Mouse (Mus musculus) stomach, embryonic 15.5 days (tissue): ENCODE results near the gene Orai3. TPM values are rescaled to one million over a fixed set of nuclear protein-coding genes. Genes with fewer than 3 reads are reported as not detected.

Source experiments
- ATAC-seq: fragments of 200-750 bp; cut with Nextera tagmentation; 2 replicates; pipeline ENCODE4 v1.8.0; 2017; ENCODE audit warnings: low read depth, moderate number of reproducible peaks, moderate TSS enrichment; ENCODE audit not compliant: insufficient read depth, low FRiP score
- H3K27ac ChIP-seq: fragments of 300-500 bp; sonication (generic); 2 replicates; pipeline ENCODE4 v1.5.1; 2015; ENCODE audit warnings: mild to moderate bottlenecking, inconsistent platforms
- H3K27me3 ChIP-seq: fragments of 300-500 bp; sonication (generic); replicated peaks from 2 replicates; pipeline ENCODE4 v1.6.1; 2015; ENCODE audit warnings: inconsistent platforms
- H3K36me3 ChIP-seq: fragments of 300-500 bp; sonication (generic); 2 replicates; pipeline ENCODE4 v1.6.1; 2015; ENCODE audit warnings: inconsistent platforms
- H3K4me1 ChIP-seq: fragments of 300-500 bp; sonication (generic); 2 replicates; pipeline ENCODE4 v1.6.1; 2015; ENCODE audit warnings: inconsistent platforms
- H3K4me2 ChIP-seq: fragments of 300-500 bp; sonication (generic); 2 replicates; pipeline ENCODE4 v1.6.1; 2015; ENCODE audit warnings: mild to moderate bottlenecking, inconsistent platforms
- H3K4me3 ChIP-seq: fragments of 300-500 bp; sonication (generic); replicated peaks from 2 replicates; pipeline ENCODE4 v1.5.1; 2015; ENCODE audit warnings: inconsistent platforms
- H3K9ac ChIP-seq: fragments of 300-500 bp; sonication (generic); 2 replicates; pipeline ENCODE4 v1.6.1; 2015; ENCODE audit warnings: inconsistent platforms
- H3K9me3 ChIP-seq: fragments of 300-500 bp; sonication (generic); 2 replicates; pipeline ENCODE4 v1.6.1; 2016; ENCODE audit warnings: inconsistent platforms
- WGBS: fragments of 180-500 bp; shearing (Covaris S2); methylation state at CpG from one replicate; pipeline ENCODE4 v1.1.7; 2015; 5-methylcytosine and 5-hydroxymethylcytosine counted together
- polyA plus RNA-seq: library from polyadenylated mRNA; unstranded; fragments of >200 nt; fragmentation: Nextera tagmentation; extraction: Ambion mirVana; gene quantifications from 2 replicates; pipeline ENCODE4 v1.2.1, GENCODE M21; 2015

The Orai3 gene
- polyA plus RNA-seq, 1 experiment from 2014 or later, result 29.2 TPM

GRCm38 (mm10) chr7:127802313-127802712, 32.7 kb downstream of the Orai3 start:
- peaks cover 16% of the 10 kb centered on the region; the same call in 1 of the 2 replicates for H3K4me1 ChIP-seq
- no peak overlapping the region for H3K4me3 ChIP-seq
- no peak overlapping the region for H3K9ac ChIP-seq
- 91% methylated on average over 17 of the region's 17 CpGs for WGBS
- no peak overlapping the region for H3K27ac ChIP-seq
- no peak for ATAC-seq
- H3K9me3 ChIP-seq, result no peaks in the 10 kb centered on the region
- peaks cover 21% of the 10 kb centered on the region for H3K36me3 ChIP-seq
- no peak overlapping the region for H3K4me2 ChIP-seq
- no peaks in the 10 kb centered on the region for H3K27me3 ChIP-seq

DNA sequence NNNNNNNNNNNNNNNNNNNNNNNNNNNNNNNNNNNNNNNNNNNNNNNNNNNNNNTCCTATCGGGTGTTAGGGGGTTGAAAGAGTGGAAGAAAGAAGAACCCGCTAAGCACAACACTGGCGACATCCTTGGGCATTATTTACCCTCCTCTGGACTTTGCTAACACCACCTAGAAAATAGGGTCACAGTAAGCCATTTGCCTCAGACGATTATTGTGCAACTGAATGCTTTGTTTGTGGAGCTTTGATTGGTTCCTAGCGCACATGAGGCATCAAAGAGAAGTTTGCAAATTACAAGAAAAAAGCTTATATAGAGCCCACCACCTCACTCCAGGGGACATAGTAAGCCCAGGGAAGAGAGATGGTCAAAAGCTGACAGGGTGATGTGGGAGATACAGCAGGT, 39.2 kb downstream of the Orai3 start:
- no peak overlapping the region for H3K4me2 ChIP-seq
- no peaks in the 10 kb centered on the region for H3K36me3 ChIP-seq
- H3K4me1 ChIP-seq, result no peaks in the 10 kb centered on the region
- ATAC-seq, result no peak
- no peak overlapping the region for H3K9ac ChIP-seq
- no peak overlapping the region for H3K4me3 ChIP-seq
- no peaks in the 10 kb centered on the region for H3K9me3 ChIP-seq
- no peaks in the 10 kb centered on the region for H3K27me3 ChIP-seq
- WGBS, result 62% methylated on average over 5 of the region's 5 CpGs
- no peak overlapping the region for H3K27ac ChIP-seq

DNA sequence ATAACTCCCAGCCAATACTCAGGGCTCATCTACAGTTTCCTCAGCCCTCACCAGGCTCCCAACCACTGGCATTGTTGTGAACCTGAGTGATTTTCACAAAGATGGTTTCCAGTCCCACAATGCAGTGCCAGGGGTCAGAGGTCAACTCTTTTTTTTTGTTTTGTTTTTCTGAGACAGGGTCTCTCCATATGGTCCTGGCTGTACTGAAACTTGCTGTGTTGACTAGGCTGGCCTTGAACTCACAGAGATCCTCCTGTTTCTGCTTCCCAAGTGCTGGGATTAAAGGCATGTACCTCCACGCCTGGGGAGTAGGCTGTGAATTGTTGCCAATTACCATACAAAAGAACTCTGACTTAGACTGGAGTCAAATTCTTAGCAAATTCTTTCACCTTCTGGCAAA, 40.2 kb downstream of the Orai3 start:
- H3K4me3 ChIP-seq, result no peak overlapping the region
- H3K36me3 ChIP-seq, result no peaks in the 10 kb centered on the region
- H3K9me3 ChIP-seq, result no peaks in the 10 kb centered on the region
- no peaks in the 10 kb centered on the region for H3K4me1 ChIP-seq
- no peak overlapping the region for H3K9ac ChIP-seq
- ATAC-seq, result no peak
- H3K4me2 ChIP-seq, result no peak overlapping the region
- no peak overlapping the region for H3K27ac ChIP-seq
- no peaks in the 10 kb centered on the region for H3K27me3 ChIP-seq
- WGBS, result 86% methylated on average over 1 of the region's 1 CpGs

GRCm38 (mm10) chr7:127810650-127811049, 41.0 kb downstream of the Orai3 start:
- no peaks in the 10 kb centered on the region for H3K27me3 ChIP-seq
- H3K4me1 ChIP-seq, result 0 out of 2 replicates have a peak, but pooled peaks cover 1% of the 10 kb centered on the region
- no peak overlapping the region for H3K4me3 ChIP-seq
- ATAC-seq, result no peak
- H3K9ac ChIP-seq, result no peak overlapping the region
- H3K27ac ChIP-seq, result no peak overlapping the region
- 68% methylated on average over 10 of the region's 10 CpGs for WGBS
- no peaks in the 10 kb centered on the region for H3K36me3 ChIP-seq
- H3K4me2 ChIP-seq, result no peak overlapping the region
- no peaks in the 10 kb centered on the region for H3K9me3 ChIP-seq

GRCm38 (mm10) chr7:127811240-127811639, 41.6 kb downstream of the Orai3 start:
- Histone ChIP-seq H3K4me2 (no peak overlapping the region), H3K27me3 (no peaks in the 10 kb centered on the region), H3K9me3 (no peaks in the 10 kb centered on the region), H3K4me1 (0 out of 2 replicates have a peak, but pooled peaks cover 4% of the 10 kb centered on the region), H3K9ac (no peak overlapping the region), H3K36me3 (no peaks in the 10 kb centered on the region), H3K4me3 (no peak overlapping the region), H3K27ac (no peak overlapping the region)
- ATAC-seq, result no peak
- WGBS, result 75% methylated on average over 4 of the region's 4 CpGs

DNA sequence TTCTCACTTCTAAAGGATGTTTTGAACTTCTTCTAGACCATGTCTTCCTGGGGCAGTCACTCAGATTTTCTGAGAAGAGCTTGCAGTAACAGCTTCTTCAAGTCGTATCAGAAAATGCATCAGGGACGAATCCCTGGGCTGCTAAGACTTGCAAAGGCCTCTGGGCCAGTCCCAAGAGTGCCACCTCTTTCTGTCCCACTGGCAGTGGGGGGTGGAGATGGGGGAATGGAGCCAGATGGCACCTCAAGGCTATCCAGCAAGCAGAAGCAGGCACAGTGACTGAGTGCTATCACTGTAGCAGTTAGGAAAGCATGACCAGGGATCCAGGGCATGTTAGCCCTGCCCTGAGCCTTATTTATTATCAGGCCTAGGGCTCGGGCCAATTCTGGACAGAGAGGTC, 42.7 kb downstream of the Orai3 start:
- Histone ChIP-seq H3K9me3 (no peaks in the 10 kb centered on the region), H3K36me3 (no peaks in the 10 kb centered on the region), H3K9ac (no peak overlapping the region), H3K4me2 (no peak overlapping the region), H3K27ac (no peak overlapping the region), H3K4me3 (no peak overlapping the region), H3K27me3 (no peaks in the 10 kb centered on the region), H3K4me1 (0 out of 2 replicates have a peak, but pooled peaks cover 4% of the 10 kb centered on the region)
- whole genome bisulfite sequencing, result 86% methylated on average over 3 of the region's 3 CpGs
- ATAC-seq, result no peak

DNA sequence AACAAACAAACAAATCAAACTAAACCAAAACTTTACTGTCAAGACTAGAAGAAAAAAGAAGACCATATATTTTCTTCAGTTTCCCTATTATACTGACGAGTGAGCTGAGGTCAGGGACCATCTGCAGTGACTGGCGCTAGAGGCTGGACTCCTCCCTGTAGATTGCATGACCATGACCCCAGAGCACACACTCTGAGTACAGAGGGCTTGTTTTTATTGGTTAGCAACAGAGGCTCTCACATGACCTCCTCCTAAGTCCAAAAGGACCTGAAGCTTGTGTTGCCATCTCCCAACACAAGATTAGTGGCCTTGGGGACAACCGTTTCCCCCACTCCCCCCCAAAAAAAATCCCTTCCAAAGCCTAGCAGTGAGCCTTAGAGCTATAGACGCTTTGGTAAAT, 44.2 kb downstream of the Orai3 start:
- no peaks in the 10 kb centered on the region for H3K27me3 ChIP-seq
- H3K36me3 ChIP-seq, result no peaks in the 10 kb centered on the region
- H3K4me3 ChIP-seq, result no peak overlapping the region
- 66% methylated on average over 4 of the region's 4 CpGs for WGBS
- 0 out of 2 replicates have a peak, but pooled peaks cover 4% of the 10 kb centered on the region for H3K4me1 ChIP-seq
- no peak overlapping the region for H3K9ac ChIP-seq
- no peaks in the 10 kb centered on the region for H3K9me3 ChIP-seq
- peak overlapping the region; percentile 11; the same call in 1 of the 2 replicates for H3K27ac ChIP-seq
- ATAC-seq, result no peak
- H3K4me2 ChIP-seq, result no peak overlapping the region

- H3K9me3 ChIP-seq, result no peaks in the 10 kb centered on the region
- WGBS, result 79% methylated on average over 19 of the region's 19 CpGs
- no peaks in the 10 kb centered on the region for H3K36me3 ChIP-seq
- H3K9ac ChIP-seq, result no peak overlapping the region
- no peak overlapping the region for H3K4me3 ChIP-seq
- H3K27me3 ChIP-seq, result no peaks in the 10 kb centered on the region
- ATAC-seq, result no peak
- H3K4me1 ChIP-seq, result 0 out of 2 replicates have a peak, but pooled peaks cover 4% of the 10 kb centered on the region
- H3K4me2 ChIP-seq, result no peak overlapping the region
- H3K27ac ChIP-seq, result peak overlapping the region; percentile 13; the same call in 1 of the 2 replicates
These were observed 44.8 kb downstream of the Orai3 start for GRCm38 (mm10) chr7:127814241-127814921.

DNA sequence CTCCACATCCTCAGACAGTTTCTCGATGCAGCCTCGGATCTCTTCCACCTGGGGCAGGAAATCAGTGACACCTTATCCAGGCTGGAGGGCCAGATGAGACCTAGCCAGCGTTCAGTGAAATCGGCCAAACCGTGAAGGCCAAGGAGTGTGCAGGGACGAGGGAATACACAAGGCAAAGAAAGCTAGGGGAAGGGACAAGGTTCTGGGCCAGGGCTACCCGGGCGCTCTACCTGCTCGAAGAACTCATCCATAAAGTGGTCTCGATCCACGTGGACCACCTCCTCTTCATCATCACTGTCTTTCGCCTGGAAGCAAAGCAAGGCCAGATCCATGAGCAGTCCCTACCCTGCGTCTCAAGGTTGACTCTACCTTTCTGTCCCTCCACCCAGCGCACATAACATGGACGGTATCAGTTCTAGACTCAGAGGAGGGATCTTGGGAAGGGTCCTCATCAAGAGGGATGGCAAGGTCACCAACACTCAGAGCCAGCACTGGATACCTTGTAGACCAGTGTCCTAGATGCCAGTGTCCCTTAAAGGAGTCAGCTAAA, 45.6 kb downstream of the Orai3 start:
- WGBS, result 87% methylated on average over 15 of the region's 15 CpGs
- ATAC-seq, result no peak
- Histone ChIP-seq H3K9ac (no peak overlapping the region), H3K4me2 (no peak overlapping the region), H3K27me3 (no peaks in the 10 kb centered on the region), H3K27ac (0 out of 2 replicates have a peak overlapping the region, but pooled peaks have one; percentile 13), H3K4me3 (no peak overlapping the region), H3K4me1 (0 out of 2 replicates have a peak, but pooled peaks cover 4% of the 10 kb centered on the region), H3K36me3 (no peaks in the 10 kb centered on the region), H3K9me3 (no peaks in the 10 kb centered on the region)

DNA sequence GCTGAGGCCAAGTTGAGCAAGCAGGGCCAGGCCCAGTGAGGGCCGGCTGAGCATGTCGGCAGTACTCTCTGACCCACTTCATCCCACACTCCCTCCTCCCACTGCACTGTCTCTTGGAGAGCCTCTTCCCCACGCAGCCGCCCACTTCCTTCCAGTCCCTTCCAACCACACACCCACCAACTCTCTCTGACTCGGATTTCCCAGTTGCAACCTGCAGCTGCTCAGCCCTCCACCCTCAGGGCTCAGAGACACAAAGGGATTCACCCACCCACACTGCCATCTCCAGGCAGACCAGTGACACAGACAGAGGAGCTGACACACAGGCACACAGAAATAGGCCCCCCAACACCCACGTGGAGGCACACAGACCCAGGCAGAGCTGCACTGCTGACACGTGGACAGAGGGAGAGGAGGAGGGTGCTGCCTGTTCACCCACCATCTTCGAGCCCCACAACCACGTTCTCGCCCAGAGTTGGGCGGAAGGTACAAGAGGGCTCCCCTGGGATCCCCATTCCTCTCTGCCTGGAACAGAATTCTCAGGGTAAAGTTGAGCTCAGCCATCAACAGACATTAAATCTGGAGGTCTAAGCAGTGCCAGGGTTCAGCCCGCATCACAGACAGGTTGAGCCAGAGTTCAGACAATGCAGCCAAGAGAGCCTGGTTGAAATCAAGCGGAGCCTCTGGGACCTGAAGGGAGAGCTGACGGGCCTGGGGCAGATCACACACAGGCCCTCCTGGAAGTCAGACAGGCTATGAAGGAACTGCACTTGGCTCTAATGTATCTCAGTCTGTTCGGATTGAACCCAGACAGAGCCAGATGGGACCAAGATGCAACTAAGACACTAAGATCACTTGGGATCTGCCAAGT, 46.6 kb downstream of the Orai3 start:
- Histone ChIP-seq H3K9me3 (no peaks in the 10 kb centered on the region), H3K4me2 (no peak overlapping the region), H3K27me3 (no peaks in the 10 kb centered on the region), H3K4me1 (0 out of 2 replicates have a peak, but pooled peaks cover 4% of the 10 kb centered on the region), H3K4me3 (no peak overlapping the region), H3K36me3 (no peaks in the 10 kb centered on the region), H3K27ac (no peak overlapping the region), H3K9ac (no peak overlapping the region)
- ATAC-seq, result peak; percentile 37; the same call in 1 of the 2 replicates
- WGBS, result 57% methylated on average over 15 of the region's 15 CpGs

DNA sequence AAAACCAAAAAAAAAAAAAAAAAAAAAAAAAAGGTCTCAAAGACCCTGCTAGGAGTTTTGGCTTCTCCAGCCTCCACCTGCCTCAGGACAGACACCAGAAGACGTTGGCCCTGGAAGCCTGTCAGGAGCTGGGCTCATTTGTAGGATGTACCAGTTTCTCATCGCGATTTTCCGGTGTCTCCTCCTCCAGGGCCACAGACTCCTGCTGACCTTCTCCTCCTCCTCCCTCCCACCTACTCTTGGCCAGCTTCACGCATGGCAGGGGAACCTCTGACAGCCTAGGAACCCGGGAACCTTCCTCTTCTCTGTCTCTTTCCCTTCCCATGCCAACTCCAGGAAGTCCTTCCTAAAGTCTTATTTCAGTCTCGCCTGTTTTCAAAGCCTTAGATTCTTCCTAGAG, 47.4 kb downstream of the Orai3 start:
- Histone ChIP-seq H3K4me2 (no peak overlapping the region), H3K36me3 (no peaks in the 10 kb centered on the region), H3K9me3 (no peaks in the 10 kb centered on the region), H3K27ac (no peak overlapping the region), H3K4me1 (0 out of 2 replicates have a peak, but pooled peaks cover 4% of the 10 kb centered on the region), H3K27me3 (no peaks in the 10 kb centered on the region), H3K9ac (no peak overlapping the region), H3K4me3 (no peak overlapping the region)
- ATAC-seq, result no peak
- WGBS, result 71% methylated on average over 7 of the region's 7 CpGs

DNA sequence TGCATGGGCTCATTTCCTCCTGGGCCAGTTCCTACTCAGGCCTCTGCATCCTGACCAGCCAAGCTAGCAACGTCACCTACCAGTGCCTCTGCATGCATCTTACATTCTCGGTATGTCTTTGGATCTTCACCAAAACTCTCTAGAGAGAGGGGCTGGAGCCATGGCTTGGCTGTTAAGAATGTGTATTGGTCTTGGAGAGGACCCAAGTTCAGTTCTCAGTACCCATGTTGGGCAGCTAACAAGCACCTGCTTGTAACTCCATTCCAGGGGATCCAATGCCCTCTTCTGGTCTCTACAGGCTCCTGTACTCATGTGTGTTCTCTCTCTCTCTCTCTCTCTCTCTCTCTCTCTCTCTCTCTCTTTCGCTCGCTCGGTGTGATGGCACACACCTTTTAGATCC, 48.2 kb downstream of the Orai3 start:
- no peak overlapping the region for H3K4me3 ChIP-seq
- H3K4me1 ChIP-seq, result peaks cover 4% of the 10 kb centered on the region; the same call in 1 of the 2 replicates
- H3K9me3 ChIP-seq, result no peaks in the 10 kb centered on the region
- no peak overlapping the region for H3K27ac ChIP-seq
- no peak overlapping the region for H3K4me2 ChIP-seq
- H3K9ac ChIP-seq, result no peak overlapping the region
- WGBS, result 82% methylated on average over 5 of the region's 5 CpGs
- no peaks in the 10 kb centered on the region for H3K27me3 ChIP-seq
- no peaks in the 10 kb centered on the region for H3K36me3 ChIP-seq
- no peak for ATAC-seq
